ENCODE assay signal across 8 mouse cellular contexts in genomic region chr1:45311388-45311787, GRCm38 (mm10). TPM values are rescaled to one million over a fixed set of nuclear protein-coding genes. Genes with fewer than 3 reads are reported as not detected.
A peak's percentile ranks its signal among the peaks of the same experiment; 100 is the strongest.
DNase-seq lines count a peak whose midpoint lies in the region; ATAC-seq lines count a peak whose summit lies in the region.

Gene Col3a1, plus strand, starts transcription at chr1:45311538.

- no peaks in the 10 kb centered on the region for H3K36me3 ChIP-seq in forebrain, embryonic 12.5 days (replicated peaks)
- H3K36me3 ChIP-seq in midbrain, embryonic 10.5 days = no peaks in the 10 kb centered on the region

- no peak within 1 kb of the TSS for H3K4me3 ChIP-seq in forebrain, embryonic 12.5 days (replicated peaks)
- H3K4me3 ChIP-seq in midbrain, embryonic 10.5 days = no peak within 1 kb of the TSS

- H3K4me1 ChIP-seq in forebrain, embryonic 12.5 days = no peaks in the 10 kb centered on the region
- H3K4me1 ChIP-seq in midbrain, embryonic 10.5 days = peaks cover 3% of the 10 kb centered on the region

- no peak within 1 kb of the TSS for H3K9ac ChIP-seq in forebrain, embryonic 12.5 days

- ATAC-seq in forebrain, embryonic 12.5 days (ENCODE audit: low FRiP score) = no peak

- no peaks in the 10 kb centered on the region for H3K27me3 ChIP-seq in forebrain, embryonic 12.5 days
- H3K27me3 ChIP-seq in midbrain, embryonic 10.5 days (ENCODE audit: low read depth, poor library complexity, severe bottlenecking) = no peaks in the 10 kb centered on the region

- peak in 1 of 2 experiments; percentile 16 for DNase-seq in adrenal gland, postnatal 36 days
- DNase-seq in heart, postnatal 10 days = peak; percentile 79 to 80
- DNase-seq in kidney, postnatal 36 days = peak; percentile 25 to 29
- DNase-seq in midbrain, embryonic 10.5 days (ENCODE audit: low spot score) = peak; percentile 32
- DNase-seq in urinary bladder, postnatal 10 days (ENCODE audit: low spot score) = peak; percentile 21
- DNase-seq in retina, embryonic 14.5 days (ENCODE audit: low spot score) = no peak
- DNase-seq in left cerebral cortex, adult 18-20 months (ENCODE audit: low spot score in 2 of 2) = no peak

- no peak within 1 kb of the TSS for H3K4me2 ChIP-seq in forebrain, embryonic 12.5 days

- 82% methylated on average over 4 of the region's 4 CpGs for WGBS in forebrain, embryonic 12.5 days
- 80% methylated on average over 4 of the region's 4 CpGs for WGBS in midbrain, embryonic 10.5 days

- H3K27ac ChIP-seq in forebrain, embryonic 12.5 days = no peak within 1 kb of the TSS
- no peak within 1 kb of the TSS; the same call in 1 of the 2 replicates for H3K27ac ChIP-seq in midbrain, embryonic 10.5 days (replicated peaks)

- no peaks in the 10 kb centered on the region for H3K9me3 ChIP-seq in forebrain, embryonic 12.5 days
- no peaks in the 10 kb centered on the region for H3K9me3 ChIP-seq in midbrain, embryonic 10.5 days (replicated peaks)

- intact Hi-C loops in heart, postnatal 10 days (cut with DNase I) = loop anchor here (5.0 to 10.0 kb wide), 3 partner anchors 287 to 759 kb away; partner anchors contain the start of gene Gulp1

RNA-seq across cellular contexts. Expression of gene Col3a1, which starts in this region (rescaled TPM):
- total RNA-seq in adrenal gland, postnatal 36 days (2021) = 100 to 1,000 TPM; 175 to 416 TPM
- 368 and 403 TPM in 2 replicates for polyA plus RNA-seq in forebrain, embryonic 12.5 days (2016; fragmentation: Nextera tagmentation; extraction: Ambion mirVana)
- 1,000 to 10,000 TPM; 1,780 to 1,796 TPM for total RNA-seq in heart, postnatal 10 days (2021)
- 368 and 487 TPM in 2 replicates for polyA plus RNA-seq in midbrain, embryonic 10.5 days (2016; fragmentation: Nextera tagmentation; extraction: Ambion mirVana)
- total RNA-seq in left cerebral cortex, adult 18-20 months (2021) = 1 to 10 TPM; 3.1 to 4.4 TPM

Comparison
In these comparisons a context has a peak if more than half of its experiments do, and no peak if none do; other contexts are left out.
1. RNA of gene Col3a1 (total RNA-seq): 1,780 to 1,796 TPM in heart, postnatal 10 days and 175 to 416 TPM in adrenal gland, postnatal 36 days; 3.1 to 4.4 TPM in left cerebral cortex, adult 18-20 months; every median in the first group is over 10 times any median in the second.
2. RNA of gene Col3a1 (total RNA-seq): 1,780 to 1,796 TPM in heart, postnatal 10 days; 175 to 416 TPM in adrenal gland, postnatal 36 days; every median in the first group is over 4 times any median in the second.
3. DNase-seq: peak in heart, postnatal 10 days (2 of 2), kidney, postnatal 36 days (2 of 2), midbrain, embryonic 10.5 days (single experiment) and urinary bladder, postnatal 10 days (single experiment); none in retina, embryonic 14.5 days (single experiment) and left cerebral cortex, adult 18-20 months (0 of 2).